In the genomic region with DNA sequence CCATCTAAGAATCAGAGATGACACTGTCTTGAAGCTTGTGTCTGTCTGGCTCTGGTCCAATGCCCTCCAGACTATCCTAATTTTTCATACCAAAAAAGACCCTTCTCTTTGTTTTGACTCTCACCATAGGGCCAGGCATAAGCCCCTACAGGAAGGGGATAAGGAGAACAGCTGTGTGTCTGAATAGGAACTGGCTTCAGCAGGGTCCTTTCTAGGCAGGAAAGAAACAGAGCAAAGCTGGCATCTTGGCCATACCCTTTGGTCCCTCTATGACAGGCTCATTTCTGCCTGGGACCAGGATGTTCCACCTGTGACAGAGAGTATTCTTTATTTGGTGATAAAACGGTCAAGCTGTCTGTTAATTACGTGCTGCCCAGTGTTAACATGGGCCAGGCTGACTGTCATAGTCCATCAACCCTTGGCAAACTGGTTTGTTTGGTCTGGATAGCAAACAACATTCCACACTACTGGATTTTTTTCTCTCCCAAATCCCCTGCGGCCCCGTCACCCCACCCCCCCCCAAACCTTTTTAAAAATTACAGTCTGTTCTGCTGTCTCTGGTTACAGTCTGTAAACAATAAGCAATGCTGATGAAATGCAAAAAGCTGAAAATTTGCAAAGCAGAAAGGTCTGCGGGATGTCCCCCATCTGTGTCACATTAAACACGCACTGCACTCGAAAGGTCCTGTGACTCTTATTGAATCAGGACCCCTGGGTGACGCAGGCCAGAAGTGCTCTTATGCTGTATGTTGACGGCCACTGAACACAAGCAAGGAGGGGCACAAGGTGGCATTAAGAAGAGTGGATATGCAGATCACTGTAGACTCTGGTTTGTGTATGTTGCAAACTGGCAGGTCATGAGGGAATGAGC, we compare ENCODE assay signal across 9 mouse cellular contexts.
DNase-seq lines count a peak whose midpoint lies in the region; ATAC-seq and TF ChIP-seq lines count a peak whose summit lies in the region.
"Had no signal": no experiment of that assay in that cellular context is flagged by ENCODE, and none has a peak within 500 bp of the region (broad histone marks: within the 10 kb centered on the region; RNA-seq: fewer than 3 reads in every experiment).

No protein-coding gene starts in this region.

- peak; percentile 36; the same call in 1 of the 2 replicates for ATAC-seq in forebrain, postnatal 0 days

- H3K27me3 ChIP-seq in forebrain, postnatal 0 days (ENCODE audit: insufficient read depth, low read length): no peaks in the 10 kb centered on the region
- H3K27me3 ChIP-seq in limb, embryonic 10.5 days (ENCODE audit: low read depth, poor library complexity, severe bottlenecking): no peaks in the 10 kb centered on the region; the same call in 1 of the 2 replicates
- H3K27me3 ChIP-seq: megakaryocyte, embryonic 14.5 days had no signal

- peak; percentile 64 for DNase-seq in kidney, adult 11 months
- no peak for DNase-seq in kidney, postnatal 4 days
- DNase-seq in forebrain, postnatal 0 days: no peak
- DNase-seq in limb, embryonic 10.5 days (ENCODE audit: low spot score): no peak
- DNase-seq in adrenal gland, adult 8-10 months: no peak
- DNase-seq in left cerebral cortex, adult 11 months (ENCODE audit: low spot score): no peak
- DNase-seq: gastrocnemius, postnatal 10 days had no signal

- no peak for TF ChIP-seq CTCF in forebrain, postnatal 0 days (IDR thresholded peaks at IDR 0.05; ENCODE audit: low read depth)

- no peak overlapping the region for H3K4me3 ChIP-seq in brown adipose tissue, adult 24 weeks (ENCODE audit: insufficient read depth, low read depth, low read length)
- no peak overlapping the region for H3K4me3 ChIP-seq in forebrain, postnatal 0 days (ENCODE audit: low read depth, low read length)
- H3K4me3 ChIP-seq in limb, embryonic 10.5 days: no peak overlapping the region
- H3K4me3 ChIP-seq: megakaryocyte, embryonic 14.5 days had no signal

- no peak overlapping the region for H3K4me2 ChIP-seq in forebrain, postnatal 0 days (ENCODE audit: low read depth)

- H3K4me1 ChIP-seq in brown adipose tissue, adult 24 weeks (ENCODE audit: control insufficient read depth, insufficient read depth, insufficient read length, low read length): peaks cover 32% of the 10 kb centered on the region
- no peaks in the 10 kb centered on the region for H3K4me1 ChIP-seq in forebrain, postnatal 0 days (ENCODE audit: insufficient read depth)
- peaks cover 64% of the 10 kb centered on the region for H3K4me1 ChIP-seq in limb, embryonic 10.5 days

- H3K27ac ChIP-seq in brown adipose tissue, adult 24 weeks (replicated peaks; ENCODE audit: low read depth, low read length): peak overlapping the region; percentile 57
- H3K27ac ChIP-seq in forebrain, postnatal 0 days (ENCODE audit: low read depth, low read length): no peak overlapping the region
- 0 out of 2 replicates have a peak overlapping the region, but pooled peaks have one; percentile 50 for H3K27ac ChIP-seq in limb, embryonic 10.5 days

- H3K9ac ChIP-seq in forebrain, postnatal 0 days: no peak overlapping the region

- H3K9me3 ChIP-seq in forebrain, postnatal 0 days (ENCODE audit: low read length): no peaks in the 10 kb centered on the region
- no peaks in the 10 kb centered on the region for H3K9me3 ChIP-seq in limb, embryonic 10.5 days (replicated peaks)
- H3K9me3 ChIP-seq: megakaryocyte, embryonic 14.5 days had no signal

- WGBS in forebrain, postnatal 0 days: 63% methylated on average over 9 of the region's 9 CpGs
- 58% methylated on average over 9 of the region's 9 CpGs for WGBS in limb, embryonic 10.5 days

- no peaks in the 10 kb centered on the region for H3K36me3 ChIP-seq in forebrain, postnatal 0 days (ENCODE audit: insufficient read depth)
- H3K36me3 ChIP-seq in limb, embryonic 10.5 days: peaks cover 4% of the 10 kb centered on the region; the same call in 1 of the 2 replicates
